Mouse (Mus musculus) limb, embryonic 11.5 days (tissue): ENCODE measurements at regions not wholly inside any gene's neighbourhood (a gene's known extent, or its start where the extent isn't known, plus 50 kb on each side); places are given as distances from the start of the nearest gene placed in this dataset.

Source experiments
- ATAC-seq: fragments of 200-750 bp; cut with Nextera tagmentation; 2 replicates; pipeline ENCODE4 v1.8.0; 2017; ENCODE audit warnings: low read depth; ENCODE audit not compliant: insufficient number of reproducible peaks, low FRiP score, low TSS enrichment
- DNase-seq: peaks from one replicate; pipeline ENCODE4 v3.0.0-alpha.2; 2015; ENCODE audit warnings: low spot score
- H3K27ac ChIP-seq: fragments of 300-500 bp; sonication (generic); replicated peaks from 2 replicates; pipeline ENCODE4 v1.5.1; 2014; ENCODE audit warnings: low read depth, mild to moderate bottlenecking, low read length
- H3K27me3 ChIP-seq: fragments of 300-500 bp; sonication (generic); 2 replicates; pipeline ENCODE4 v1.6.1; 2014; ENCODE audit warnings: mild to moderate bottlenecking, low read length, mixed read lengths; ENCODE audit not compliant: control insufficient read depth, insufficient read depth
- H3K36me3 ChIP-seq: fragments of 300-500 bp; sonication (generic); 2 replicates; pipeline ENCODE4 v1.6.1; 2014; ENCODE audit warnings: mild to moderate bottlenecking, low read length, moderate library complexity, mixed read lengths; ENCODE audit not compliant: control insufficient read depth, insufficient read depth
- H3K4me1 ChIP-seq: fragments of 300-500 bp; sonication (generic); 2 replicates; pipeline ENCODE4 v1.6.1; 2014; ENCODE audit warnings: low read length, mixed read lengths; ENCODE audit not compliant: control insufficient read depth, insufficient read depth
- H3K4me2 ChIP-seq: fragments of 300-500 bp; sonication (generic); 2 replicates; pipeline ENCODE4 v1.6.1; 2014; ENCODE audit warnings: low read depth, mild to moderate bottlenecking, moderate library complexity; ENCODE audit not compliant: severe bottlenecking
- H3K4me3 ChIP-seq: fragments of 300-500 bp; sonication (generic); 2 replicates; pipeline ENCODE4 v1.5.1; 2014; ENCODE audit warnings: low read depth, low read length
- H3K9ac ChIP-seq: fragments of 300-500 bp; sonication (generic); 2 replicates; pipeline ENCODE4 v1.6.1; 2014; ENCODE audit warnings: mild to moderate bottlenecking, low read length
- H3K9me3 ChIP-seq: fragments of 300-500 bp; sonication (generic); 2 replicates; pipeline ENCODE4 v1.6.1; 2016; ENCODE audit warnings: low read length; ENCODE audit not compliant: control insufficient read depth
- WGBS: fragments of 180-500 bp; shearing (Covaris S2); extraction: QIAGEN DNeasy Blood & Tissue Kit; methylation state at CpG from one replicate; pipeline ENCODE4 v1.1.7; 2014; 5-methylcytosine and 5-hydroxymethylcytosine counted together

GRCm38 (mm10) chr4:142952879-142953278 lies 259.9 kb downstream of the Prdm2 start:
- H3K27me3 ChIP-seq = no peaks in the 10 kb centered on the region
- no peak overlapping the region for H3K27ac ChIP-seq
- no peaks in the 10 kb centered on the region for H3K9me3 ChIP-seq
- no peaks in the 10 kb centered on the region for H3K36me3 ChIP-seq
- H3K9ac ChIP-seq = no peak overlapping the region
- ATAC-seq (no peak), DNase-seq (no peak)
- H3K4me2 ChIP-seq = no peak overlapping the region
- H3K4me1 ChIP-seq = no peaks in the 10 kb centered on the region
- WGBS = 63% methylated on average over 1 of the region's 1 CpGs
- H3K4me3 ChIP-seq = no peak overlapping the region

- Histone ChIP-seq H3K9ac (no peak overlapping the region), H3K27me3 (no peaks in the 10 kb centered on the region), H3K4me2 (no peak overlapping the region), H3K9me3 (no peaks in the 10 kb centered on the region), H3K27ac (no peak overlapping the region), H3K36me3 (no peaks in the 10 kb centered on the region), H3K4me3 (no peak overlapping the region), H3K4me1 (no peaks in the 10 kb centered on the region)
- ATAC-seq = no peak
- no peak for DNase-seq
- WGBS = 81% methylated on average over 6 of the region's 6 CpGs
These were observed 265.1 kb downstream of the Prdm2 start for GRCm38 (mm10) chr4:142947673-142948072.

GRCm38 (mm10) chr4:142933627-142934026 lies 279.2 kb downstream of the Prdm2 start:
- DNase-seq (no peak), ATAC-seq (no peak; the same call in 1 of the 2 replicates)
- Histone ChIP-seq H3K27me3 (no peaks in the 10 kb centered on the region), H3K9ac (no peak overlapping the region), H3K4me2 (no peak overlapping the region), H3K9me3 (no peaks in the 10 kb centered on the region), H3K4me3 (no peak overlapping the region), H3K4me1 (no peaks in the 10 kb centered on the region), H3K27ac (no peak overlapping the region), H3K36me3 (no peaks in the 10 kb centered on the region)
- 74% methylated on average over 9 of the region's 9 CpGs for WGBS

GRCm38 (mm10) chr4:142929245-142929644 lies 283.6 kb downstream of the Prdm2 start:
- WGBS = 81% methylated on average over 4 of the region's 4 CpGs
- no peak overlapping the region for H3K27ac ChIP-seq
- no peaks in the 10 kb centered on the region for H3K36me3 ChIP-seq
- no peak overlapping the region for H3K4me2 ChIP-seq
- no peaks in the 10 kb centered on the region for H3K27me3 ChIP-seq
- DNase-seq (no peak), ATAC-seq (no peak)
- H3K9ac ChIP-seq = no peak overlapping the region
- no peaks in the 10 kb centered on the region for H3K4me1 ChIP-seq
- H3K9me3 ChIP-seq = no peaks in the 10 kb centered on the region
- no peak overlapping the region for H3K4me3 ChIP-seq

- DNase-seq = no peak
- WGBS = 90% methylated on average over 7 of the region's 7 CpGs
These were observed 285.3 kb downstream of the Prdm2 start for GRCm38 (mm10) chr4:142927328-142928108.

GRCm38 (mm10) chr4:142925111-142925510 lies 287.7 kb downstream of the Prdm2 start:
- DNase-seq = no peak
- Histone ChIP-seq H3K27me3 (no peaks in the 10 kb centered on the region), H3K4me3 (no peak overlapping the region), H3K27ac (no peak overlapping the region), H3K4me2 (no peak overlapping the region), H3K9ac (no peak overlapping the region), H3K4me1 (no peaks in the 10 kb centered on the region), H3K36me3 (no peaks in the 10 kb centered on the region), H3K9me3 (no peaks in the 10 kb centered on the region)
- ATAC-seq = no peak
- 81% methylated on average over 8 of the region's 8 CpGs for WGBS

More at GRCm38 (mm10) chr4:142927328-142928108, 285.3 kb downstream of the Prdm2 start:
- H3K27ac ChIP-seq = no peak overlapping the region
- H3K27me3 ChIP-seq = no peaks in the 10 kb centered on the region
- no peaks in the 10 kb centered on the region for H3K36me3 ChIP-seq
- H3K4me3 ChIP-seq = no peak overlapping the region
- no peak for ATAC-seq
- H3K9me3 ChIP-seq = no peaks in the 10 kb centered on the region
- no peaks in the 10 kb centered on the region for H3K4me1 ChIP-seq
- no peak overlapping the region for H3K4me2 ChIP-seq
- H3K9ac ChIP-seq = no peak overlapping the region

GRCm38 (mm10) chr4:142909355-142909947 lies 303.3 kb downstream of the Prdm2 start:
- DNase-seq (peak; percentile 73), ATAC-seq (peak; percentile 67; the same call in 1 of the 2 replicates)
- Histone ChIP-seq H3K4me3 (no peak overlapping the region), H3K4me2 (peak overlapping the region; percentile 51), H3K9ac (peak overlapping the region; percentile 55), H3K4me1 (peaks cover 3% of the 10 kb centered on the region; the same call in 1 of the 2 replicates), H3K27me3 (no peaks in the 10 kb centered on the region), H3K27ac (0 out of 2 replicates have a peak overlapping the region, but pooled peaks have one; percentile 14), H3K36me3 (no peaks in the 10 kb centered on the region), H3K9me3 (no peaks in the 10 kb centered on the region)
- WGBS = 19% methylated on average over 17 of the region's 17 CpGs

GRCm38 (mm10) chr4:142908782-142909181 lies 304.0 kb downstream of the Prdm2 start:
- Histone ChIP-seq H3K27me3 (no peaks in the 10 kb centered on the region), H3K36me3 (no peaks in the 10 kb centered on the region), H3K27ac (no peak overlapping the region), H3K4me2 (no peak overlapping the region), H3K9ac (no peak overlapping the region), H3K4me1 (peaks cover 3% of the 10 kb centered on the region; the same call in 1 of the 2 replicates), H3K9me3 (no peaks in the 10 kb centered on the region), H3K4me3 (no peak overlapping the region)
- WGBS = 62% methylated on average over 6 of the region's 6 CpGs
- DNase-seq (no peak), ATAC-seq (no peak)
